22 mouse cellular contexts compared by ENCODE assay signal in the genomic region with DNA sequence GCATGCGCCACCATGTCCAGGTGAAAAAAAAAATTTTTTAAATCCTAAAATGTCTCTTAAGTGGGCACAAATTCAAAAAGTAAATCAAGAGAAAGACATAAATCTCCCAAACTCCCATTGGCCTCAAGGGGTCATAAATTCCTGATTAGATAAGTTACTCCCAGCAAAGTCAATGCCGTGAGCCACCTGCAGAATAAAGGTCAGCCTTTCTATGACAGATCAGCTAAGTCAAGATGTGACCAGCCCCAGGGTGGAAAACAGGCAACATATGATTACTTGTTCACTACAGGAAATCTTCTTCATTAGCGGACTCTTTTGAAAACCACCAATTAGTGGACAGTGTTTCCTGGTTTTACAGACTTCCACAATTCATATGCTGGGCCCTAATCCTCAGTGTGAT.
A peak's percentile ranks its signal among the peaks of the same experiment; 100 is the strongest.
DNase-seq lines count a peak whose midpoint lies in the region; ATAC-seq and TF ChIP-seq lines count a peak whose summit lies in the region.
"Had no signal": no experiment of that assay in that cellular context is flagged by ENCODE, and none has a peak within 500 bp of the region (broad histone marks: within the 10 kb centered on the region; RNA-seq: fewer than 3 reads in every experiment).

No protein-coding gene starts in this region.

- H3K4me2 ChIP-seq in intestine, embryonic 15.5 days (replicated peaks): no peak overlapping the region
- H3K4me2 ChIP-seq in intestine, postnatal 0 days (replicated peaks; ENCODE audit: low read depth): no peak overlapping the region
- H3K4me2 ChIP-seq in limb, embryonic 11.5 days (ENCODE audit: low read depth, severe bottlenecking): no peak overlapping the region
- H3K4me2 ChIP-seq in intestine, embryonic 16.5 days (ENCODE audit: low read depth, low read length): no peak overlapping the region

- H3K9ac ChIP-seq in intestine, embryonic 15.5 days: no peak overlapping the region
- H3K9ac ChIP-seq in intestine, postnatal 0 days (ENCODE audit: low read depth, low read length): no peak overlapping the region
- no peak overlapping the region for H3K9ac ChIP-seq in limb, embryonic 11.5 days (ENCODE audit: low read length)
- no peak overlapping the region for H3K9ac ChIP-seq in intestine, embryonic 16.5 days (ENCODE audit: low read depth, low read length)

- no peaks in the 10 kb centered on the region for H3K27me3 ChIP-seq in intestine, embryonic 15.5 days (replicated peaks)
- H3K27me3 ChIP-seq in intestine, postnatal 0 days (replicated peaks; ENCODE audit: control insufficient read depth, insufficient read depth, low read length): no peaks in the 10 kb centered on the region
- H3K27me3 ChIP-seq in limb, embryonic 11.5 days (ENCODE audit: control insufficient read depth, insufficient read depth, low read length): no peaks in the 10 kb centered on the region
- H3K27me3 ChIP-seq in limb, embryonic 10.5 days (ENCODE audit: low read depth, poor library complexity, severe bottlenecking): no peaks in the 10 kb centered on the region
- H3K27me3 ChIP-seq in intestine, embryonic 16.5 days (replicated peaks; ENCODE audit: control insufficient read depth, insufficient read depth, low read length): no peaks in the 10 kb centered on the region
- H3K27me3 ChIP-seq: CH12.LX had no signal

- 0 out of 2 replicates have a peak, but pooled peaks have one; percentile 65 for ATAC-seq in intestine, embryonic 15.5 days
- no peak for ATAC-seq in intestine, postnatal 0 days
- no peak for ATAC-seq in limb, embryonic 11.5 days (ENCODE audit: insufficient number of reproducible peaks, low FRiP score, low TSS enrichment, low read depth)
- ATAC-seq in intestine, embryonic 16.5 days: peak; percentile 72
- ATAC-seq: activated CD4-positive, CD25-positive, alpha-beta regulatory T cell, adult 4 months; CD4-positive, CD25-positive, alpha-beta regulatory T cell, adult 4 months; Patski had no signal

- no peak overlapping the region for H3K4me3 ChIP-seq in intestine, embryonic 15.5 days (replicated peaks)
- no peak overlapping the region for H3K4me3 ChIP-seq in intestine, postnatal 0 days (ENCODE audit: low read depth, low read length)
- no peak overlapping the region for H3K4me3 ChIP-seq in limb, embryonic 11.5 days (ENCODE audit: low read depth, low read length)
- no peak overlapping the region for H3K4me3 ChIP-seq in limb, embryonic 10.5 days
- no peak overlapping the region for H3K4me3 ChIP-seq in intestine, embryonic 16.5 days (ENCODE audit: low read length)

- H3K9me3 ChIP-seq in intestine, embryonic 15.5 days: no peaks in the 10 kb centered on the region
- no peaks in the 10 kb centered on the region for H3K9me3 ChIP-seq in intestine, postnatal 0 days (ENCODE audit: control insufficient read depth)
- H3K9me3 ChIP-seq in limb, embryonic 11.5 days (ENCODE audit: control insufficient read depth, low read length): no peaks in the 10 kb centered on the region
- H3K9me3 ChIP-seq in limb, embryonic 10.5 days (replicated peaks): no peaks in the 10 kb centered on the region
- no peaks in the 10 kb centered on the region for H3K9me3 ChIP-seq in intestine, embryonic 16.5 days (ENCODE audit: control insufficient read depth, low read length)

- TF ChIP-seq CTCF in intestine, postnatal 0 days (IDR thresholded peaks at IDR 0.05; ENCODE audit: low read depth): no peak

- WGBS in intestine, embryonic 15.5 days: 74% methylated on average over 3 of the region's 3 CpGs
- 55% methylated on average over 3 of the region's 3 CpGs for WGBS in intestine, postnatal 0 days
- 55% methylated on average over 3 of the region's 3 CpGs for WGBS in limb, embryonic 11.5 days
- WGBS in limb, embryonic 10.5 days: 64% methylated on average over 3 of the region's 3 CpGs
- WGBS in intestine, embryonic 16.5 days: 75% methylated on average over 3 of the region's 3 CpGs

- no peaks in the 10 kb centered on the region for H3K4me1 ChIP-seq in intestine, embryonic 15.5 days (replicated peaks)
- H3K4me1 ChIP-seq in intestine, postnatal 0 days (replicated peaks; ENCODE audit: control insufficient read depth, insufficient read depth, low read length): no peaks in the 10 kb centered on the region
- H3K4me1 ChIP-seq in limb, embryonic 11.5 days (ENCODE audit: control insufficient read depth, insufficient read depth, low read length): no peaks in the 10 kb centered on the region
- no peaks in the 10 kb centered on the region for H3K4me1 ChIP-seq in limb, embryonic 10.5 days
- no peaks in the 10 kb centered on the region for H3K4me1 ChIP-seq in intestine, embryonic 16.5 days (ENCODE audit: control insufficient read depth, insufficient read depth, low read length)

- DNase-seq in embryo, embryonic 10.5 days (ENCODE audit: low spot score): peak; percentile 2
- no peak for DNase-seq in embryo, embryonic 10 days (ENCODE audit: low spot score)
- peak; percentile 23 for DNase-seq in limb, embryonic 11.5 days (ENCODE audit: low spot score)
- no peak for DNase-seq in limb, embryonic 10.5 days (ENCODE audit: low spot score)
- DNase-seq in lung, postnatal 4 days: no peak
- DNase-seq: adrenal gland, adult 2 months; adrenal gland, adult 8-10 months; adrenal gland, postnatal 10 days; adrenal gland, postnatal 14 days; adrenal gland, postnatal 25 days; adrenal gland, postnatal 36 days; B cell, adult 2 months; cerebellum, adult 11 months; cerebellum, adult 11-12 months had no signal

- H3K27ac ChIP-seq in intestine, embryonic 15.5 days: no peak overlapping the region
- H3K27ac ChIP-seq in intestine, postnatal 0 days (ENCODE audit: low read depth, low read length): no peak overlapping the region
- H3K27ac ChIP-seq in limb, embryonic 11.5 days (replicated peaks; ENCODE audit: low read depth, low read length): no peak overlapping the region
- no peak overlapping the region for H3K27ac ChIP-seq in limb, embryonic 10.5 days
- no peak overlapping the region for H3K27ac ChIP-seq in intestine, embryonic 16.5 days (ENCODE audit: low read length)

- no peaks in the 10 kb centered on the region for H3K36me3 ChIP-seq in intestine, embryonic 15.5 days
- H3K36me3 ChIP-seq in intestine, postnatal 0 days (ENCODE audit: control insufficient read depth, insufficient read depth): no peaks in the 10 kb centered on the region
- no peaks in the 10 kb centered on the region for H3K36me3 ChIP-seq in limb, embryonic 11.5 days (ENCODE audit: control insufficient read depth, insufficient read depth, low read length)
- no peaks in the 10 kb centered on the region for H3K36me3 ChIP-seq in limb, embryonic 10.5 days
- no peaks in the 10 kb centered on the region for H3K36me3 ChIP-seq in intestine, embryonic 16.5 days (ENCODE audit: control insufficient read depth, insufficient read depth, low read length)
- H3K36me3 ChIP-seq: G1E had no signal

Comparison
In these comparisons a context has a peak if more than half of its experiments do, and no peak if none do; other contexts are left out.
1. DNase-seq: peak in embryo, embryonic 10.5 days (single experiment) and limb, embryonic 11.5 days (single experiment); none in embryo, embryonic 10 days (single experiment), limb, embryonic 10.5 days (single experiment) and lung, postnatal 4 days (0 of 2).
2. ATAC-seq: peak in intestine, embryonic 15.5 days (single experiment) and intestine, embryonic 16.5 days (single experiment); none in intestine, postnatal 0 days (single experiment) and limb, embryonic 11.5 days (single experiment).